ENCODE assay signal across 7 mouse cellular contexts in the genomic region with DNA sequence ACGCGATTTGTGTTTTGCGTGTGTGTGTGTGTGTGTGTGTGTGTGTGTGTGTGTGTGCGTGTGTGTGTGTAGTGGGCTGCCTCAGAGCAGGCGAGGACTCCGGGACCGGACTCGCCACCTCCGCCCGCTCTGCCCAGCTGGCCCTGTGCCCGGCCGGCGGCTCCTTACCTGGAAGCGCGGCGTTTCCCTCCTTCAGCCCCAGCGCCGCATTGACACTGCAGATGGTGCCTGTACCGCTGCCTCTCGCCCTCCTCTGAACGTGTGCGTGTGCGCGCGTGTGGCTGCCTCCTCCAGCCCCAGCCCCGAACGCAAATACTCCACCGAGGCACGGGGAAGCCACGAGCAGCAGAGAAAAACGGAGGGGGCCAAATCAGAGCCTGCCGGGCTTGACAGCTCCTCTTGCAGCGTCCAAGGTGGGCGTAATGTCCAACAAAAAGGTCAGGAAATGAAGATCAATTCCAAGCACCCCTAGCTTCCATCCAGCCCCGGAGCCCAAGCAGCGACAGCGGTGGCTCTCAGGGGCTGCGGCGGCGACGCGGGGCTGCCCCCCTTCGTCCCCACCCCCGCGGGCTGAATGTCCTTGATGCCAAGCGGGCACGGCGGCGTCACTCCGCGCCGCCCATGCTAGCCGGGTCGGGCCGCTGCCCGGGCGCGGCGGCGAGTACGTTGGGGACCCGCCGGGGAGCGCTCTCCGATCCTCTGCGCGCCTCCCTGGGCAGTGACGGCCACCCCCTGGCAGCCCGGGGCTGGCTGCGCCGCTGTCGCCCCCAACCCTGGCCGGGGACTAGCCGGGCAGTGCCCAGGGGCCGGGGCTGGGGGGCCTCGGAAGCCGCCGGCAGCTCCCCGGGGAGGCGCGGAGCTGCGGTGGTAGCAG. TPM values are rescaled to one million over a fixed set of nuclear protein-coding genes. Genes with fewer than 3 reads are reported as not detected.
DNase-seq lines count a peak whose midpoint lies in the region; ATAC-seq and TF ChIP-seq lines count a peak whose summit lies in the region.

No protein-coding gene starts in this region.

- H3K9ac ChIP-seq in hindbrain, embryonic 16.5 days (ENCODE audit: low read depth, low read length): peak overlapping the region; percentile 95
- H3K9ac ChIP-seq in stomach, postnatal 0 days (ENCODE audit: low read length): peak overlapping the region; percentile 64

- intact Hi-C loops in left cerebral cortex, adult 2 months (cut with DNase I): loop anchor here (5.0 to 10.0 kb wide), 2 partner anchors 403 to 925 kb away; no protein-coding TSS in a partner anchor

- under 1% methylated on average over 45 of the region's 82 CpGs for WGBS in hindbrain, embryonic 16.5 days
- WGBS in stomach, postnatal 0 days: under 1% methylated on average over 75 of the region's 82 CpGs

- H3K27me3 ChIP-seq in hindbrain, embryonic 16.5 days (replicated peaks; ENCODE audit: control insufficient read depth, insufficient read depth, low read length): no peaks in the 10 kb centered on the region
- H3K27me3 ChIP-seq in stomach, postnatal 0 days (ENCODE audit: control insufficient read depth, insufficient read depth, low read length): peaks cover 2% of the 10 kb centered on the region; the same call in 1 of the 2 replicates

- no peak for TF ChIP-seq CTCF in left cerebral cortex, adult 2 months (IDR thresholded peaks at IDR 0.05)
- TF ChIP-seq CTCF in stomach, postnatal 0 days (IDR thresholded peaks at IDR 0.05; ENCODE audit: low read depth): no peak

- H3K4me3 ChIP-seq in hindbrain, embryonic 16.5 days (ENCODE audit: low read length): peak overlapping the region; percentile 91
- H3K4me3 ChIP-seq in left cerebral cortex, adult 2 months: peak overlapping the region; percentile 89
- H3K4me3 ChIP-seq in stomach, postnatal 0 days (ENCODE audit: low read depth, low read length): peak overlapping the region; percentile 66

- peak overlapping the region; percentile 94 for H3K27ac ChIP-seq in hindbrain, embryonic 16.5 days (ENCODE audit: low read depth, low read length)
- peak overlapping the region; percentile 98 for H3K27ac ChIP-seq in left cerebral cortex, adult 2 months
- no peak overlapping the region for H3K27ac ChIP-seq in stomach, postnatal 0 days (replicated peaks)

- DNase-seq in adrenal gland, adult 2 months: peak; percentile 64
- DNase-seq in cerebellum, adult 8-10 months: peak; percentile 77
- peak; percentile 60 for DNase-seq in frontal cortex, postnatal 14 days (ENCODE audit: low spot score in 2 of 2)
- peak; percentile 71 to 76 for DNase-seq in left cerebral cortex, adult 2 months (ENCODE audit: extremely low spot score in 1 of 2, low spot score in 2 of 2)
- peak; percentile 22 for DNase-seq in mesoderm, embryonic 11.5 days (ENCODE audit: low read depth, low spot score)
- peak; percentile 41 for DNase-seq in stomach, postnatal 0 days (ENCODE audit: low spot score)

- peak; percentile 56 for ATAC-seq in hindbrain, embryonic 16.5 days
- peak; percentile 30; the same call in 1 of the 2 replicates for ATAC-seq in stomach, postnatal 0 days (ENCODE audit: low FRiP score, low TSS enrichment)

- no peak for TF ChIP-seq EP300 in stomach, postnatal 0 days (optimal IDR thresholded peaks at IDR 0.05)

- H3K4me1 ChIP-seq in hindbrain, embryonic 16.5 days (ENCODE audit: control insufficient read depth, insufficient read depth, low read depth, low read length): peaks cover 24% of the 10 kb centered on the region
- peaks cover 2% of the 10 kb centered on the region; the same call in 1 of the 2 replicates for H3K4me1 ChIP-seq in stomach, postnatal 0 days (replicated peaks; ENCODE audit: control insufficient read depth, insufficient read depth)

- H3K9me3 ChIP-seq in hindbrain, embryonic 16.5 days (ENCODE audit: control insufficient read depth, low read length): no peaks in the 10 kb centered on the region
- H3K9me3 ChIP-seq in stomach, postnatal 0 days (ENCODE audit: control insufficient read depth, low read length): no peaks in the 10 kb centered on the region

- no peaks in the 10 kb centered on the region for H3K36me3 ChIP-seq in hindbrain, embryonic 16.5 days (ENCODE audit: control insufficient read depth, insufficient read depth, low read length)
- H3K36me3 ChIP-seq in stomach, postnatal 0 days (ENCODE audit: control insufficient read depth, insufficient read depth, low read length): no peaks in the 10 kb centered on the region

- peak overlapping the region; percentile 81 for H3K4me2 ChIP-seq in hindbrain, embryonic 16.5 days (ENCODE audit: low read length)
- H3K4me2 ChIP-seq in stomach, postnatal 0 days (replicated peaks; ENCODE audit: low read depth): peak overlapping the region; percentile 100

RNA-seq across cellular contexts. Expression of a gene that starts 0.6 kb away (rescaled TPM):
- 1 to 10 TPM; 4.9 to 6.4 TPM for total RNA-seq in adrenal gland, adult 2 months (2021)
- polyA plus RNA-seq in adrenal gland, adult 2 months (2012; rRNA removed): 1.1 and 1.7 TPM in 2 replicates
- polyA plus RNA-seq in hindbrain, embryonic 16.5 days (2015; fragmentation: Nextera tagmentation; extraction: Ambion mirVana): 14.0 and 15.2 TPM in 2 replicates
- total RNA-seq in left cerebral cortex, adult 2 months (2021): 10 to 100 TPM; 70.2 to 71.6 TPM
- polyA plus RNA-seq in stomach, postnatal 0 days (2015; fragmentation: Nextera tagmentation; extraction: Ambion mirVana): 1.1 and 1.2 TPM in 2 replicates

Comparison
In these comparisons a context has a peak if more than half of its experiments do, and no peak if none do; other contexts are left out.
1. DNase-seq: peak in every context shown above with its lines; median percentile 77 in cerebellum, adult 8-10 months; 74 in left cerebral cortex, adult 2 months; 64 in adrenal gland, adult 2 months; 60 in frontal cortex, postnatal 14 days; 41 in stomach, postnatal 0 days; 22 in mesoderm, embryonic 11.5 days.